Mouse (Mus musculus): ENCODE results near the gene Vkorc1. TPM values are rescaled to one million over a fixed set of nuclear protein-coding genes. Genes with fewer than 3 reads are reported as not detected.

The Vkorc1 gene
- polyA plus RNA-seq, 1 experiment from 2014 or later, result 165 TPM

- Histone ChIP-seq H3K4me2 (ENCODE audit: low read length) (no peak overlapping the region), H3K9ac (ENCODE audit: low read depth, low read length) (no peak overlapping the region), H3K36me3 (ENCODE audit: insufficient read depth, low read length) (peaks cover 24% of the 10 kb centered on the region), H3K27ac (no peak overlapping the region), H3K27me3 (ENCODE audit: insufficient read depth, low read length) (no peaks in the 10 kb centered on the region), H3K9me3 (replicated peaks; ENCODE audit: low read length) (no peaks in the 10 kb centered on the region), H3K4me1 (replicated peaks; ENCODE audit: insufficient read depth, low read length) (peaks cover 8% of the 10 kb centered on the region; the same call in 1 of the 2 replicates), H3K4me3 (replicated peaks; ENCODE audit: low read depth, low read length) (no peak overlapping the region)
- ATAC-seq (replicated peaks; ENCODE audit: low FRiP score, low read depth), result no peak
- TF ChIP-seq CTCF (IDR thresholded peaks at IDR 0.05; ENCODE audit: low read depth), result peak; percentile 67
- WGBS, result 67% methylated on average over 8 of the region's 8 CpGs
- DNase-seq (ENCODE audit: low spot score), result peak; percentile 49
Measured at GRCm38 (mm10) chr7:127921516-127921915, 26.1 kb upstream of the Vkorc1 start.

GRCm38 (mm10) chr7:127919290-127919689 lies 23.9 kb upstream of the Vkorc1 start:
- no peak overlapping the region for H3K9ac ChIP-seq (ENCODE audit: low read depth, low read length)
- H3K4me1 ChIP-seq (replicated peaks; ENCODE audit: insufficient read depth, low read length), result 0 out of 2 replicates have a peak, but pooled peaks cover under 1% of the 10 kb centered on the region
- H3K4me3 ChIP-seq (replicated peaks; ENCODE audit: low read depth, low read length), result no peak overlapping the region
- no peaks in the 10 kb centered on the region for H3K9me3 ChIP-seq (replicated peaks; ENCODE audit: low read length)
- peak; percentile 63 for DNase-seq (ENCODE audit: low spot score)
- WGBS, result 77% methylated on average over 7 of the region's 7 CpGs
- H3K27me3 ChIP-seq (ENCODE audit: insufficient read depth, low read length), result no peaks in the 10 kb centered on the region
- H3K27ac ChIP-seq, result no peak overlapping the region
- peaks cover 16% of the 10 kb centered on the region; the same call in 1 of the 2 replicates for H3K36me3 ChIP-seq (ENCODE audit: insufficient read depth, low read length)
- no peak overlapping the region for H3K4me2 ChIP-seq (ENCODE audit: low read length)
- TF ChIP-seq CTCF (IDR thresholded peaks at IDR 0.05; ENCODE audit: low read depth), result peak; percentile 58
- ATAC-seq (replicated peaks; ENCODE audit: low FRiP score, low read depth), result no peak

- H3K27ac ChIP-seq, result no peak overlapping the region
- TF ChIP-seq CTCF (IDR thresholded peaks at IDR 0.05; ENCODE audit: low read depth), result peak; percentile 72
- H3K27me3 ChIP-seq (ENCODE audit: insufficient read depth, low read length), result no peaks in the 10 kb centered on the region
- no peak overlapping the region for H3K4me3 ChIP-seq (replicated peaks; ENCODE audit: low read depth, low read length)
- DNase-seq (ENCODE audit: low spot score) (no peak), ATAC-seq (replicated peaks; ENCODE audit: low FRiP score, low read depth) (no peak)
- H3K36me3 ChIP-seq (ENCODE audit: insufficient read depth, low read length), result peaks cover 8% of the 10 kb centered on the region; the same call in 1 of the 2 replicates
- H3K4me1 ChIP-seq (replicated peaks; ENCODE audit: insufficient read depth, low read length), result 0 out of 2 replicates have a peak, but pooled peaks cover 2% of the 10 kb centered on the region
- no peak overlapping the region for H3K9ac ChIP-seq (ENCODE audit: low read depth, low read length)
- no peaks in the 10 kb centered on the region for H3K9me3 ChIP-seq (replicated peaks; ENCODE audit: low read length)
- WGBS, result 56% methylated on average over 3 of the region's 3 CpGs
- H3K4me2 ChIP-seq (ENCODE audit: low read length), result no peak overlapping the region
Measured at GRCm38 (mm10) chr7:127918203-127918602, 22.8 kb upstream of the Vkorc1 start.

GRCm38 (mm10) chr7:127915293-127915692 lies 19.9 kb upstream of the Vkorc1 start:
- WGBS, result 91% methylated on average over 12 of the region's 12 CpGs
- Histone ChIP-seq H3K4me2 (ENCODE audit: low read length) (no peak overlapping the region), H3K9ac (ENCODE audit: low read depth, low read length) (no peak overlapping the region), H3K27ac (no peak overlapping the region), H3K4me3 (replicated peaks; ENCODE audit: low read depth, low read length) (no peak overlapping the region), H3K27me3 (ENCODE audit: insufficient read depth, low read length) (no peaks in the 10 kb centered on the region), H3K9me3 (replicated peaks; ENCODE audit: low read length) (no peaks in the 10 kb centered on the region), H3K36me3 (ENCODE audit: insufficient read depth, low read length) (peaks cover 7% of the 10 kb centered on the region; the same call in 1 of the 2 replicates), H3K4me1 (replicated peaks; ENCODE audit: insufficient read depth, low read length) (0 out of 2 replicates have a peak, but pooled peaks cover 6% of the 10 kb centered on the region)
- DNase-seq (ENCODE audit: low spot score), result no peak
- no peak for ATAC-seq (replicated peaks; ENCODE audit: low FRiP score, low read depth)
- TF ChIP-seq CTCF (IDR thresholded peaks at IDR 0.05; ENCODE audit: low read depth), result no peak

- TF ChIP-seq CTCF (IDR thresholded peaks at IDR 0.05; ENCODE audit: low read depth), result no peak
- H3K4me2 ChIP-seq (ENCODE audit: low read length), result peak overlapping the region; percentile 66
- H3K9me3 ChIP-seq (replicated peaks; ENCODE audit: low read length), result no peaks in the 10 kb centered on the region
- DNase-seq (ENCODE audit: low spot score) (no peak), ATAC-seq (replicated peaks; ENCODE audit: low FRiP score, low read depth) (no peak)
- H3K9ac ChIP-seq (ENCODE audit: low read depth, low read length), result peak overlapping the region; percentile 67
- no peaks in the 10 kb centered on the region for H3K27me3 ChIP-seq (ENCODE audit: insufficient read depth, low read length)
- WGBS, result 27% methylated on average over 4 of the region's 4 CpGs
- H3K36me3 ChIP-seq (ENCODE audit: insufficient read depth, low read length), result peaks cover 15% of the 10 kb centered on the region
- H3K27ac ChIP-seq, result peak overlapping the region; percentile 84; the same call in 1 of the 2 replicates
- 0 out of 2 replicates have a peak, but pooled peaks cover 6% of the 10 kb centered on the region for H3K4me1 ChIP-seq (replicated peaks; ENCODE audit: insufficient read depth, low read length)
- peak overlapping the region; percentile 78 for H3K4me3 ChIP-seq (replicated peaks; ENCODE audit: low read depth, low read length)
Measured at GRCm38 (mm10) chr7:127912938-127913337, 17.5 kb upstream of the Vkorc1 start.

GRCm38 (mm10) chr7:127912190-127912871 lies 16.9 kb upstream of the Vkorc1 start, which contains the start of gene Kat8:
Gene Kat8 (plus strand): TSS chr7:127912516.
- Histone ChIP-seq H3K9me3 (replicated peaks; ENCODE audit: low read length) (no peaks in the 10 kb centered on the region), H3K4me3 (replicated peaks; ENCODE audit: low read depth, low read length) (peak within 1 kb of the TSS; percentile 78), H3K4me1 (replicated peaks; ENCODE audit: insufficient read depth, low read length) (0 out of 2 replicates have a peak, but pooled peaks cover 6% of the 10 kb centered on the region), H3K9ac (ENCODE audit: low read depth, low read length) (peak within 1 kb of the TSS; percentile 67), H3K36me3 (ENCODE audit: insufficient read depth, low read length) (peaks cover 20% of the 10 kb centered on the region), H3K4me2 (ENCODE audit: low read length) (peak within 1 kb of the TSS; percentile 66), H3K27ac (peak within 1 kb of the TSS; percentile 84), H3K27me3 (ENCODE audit: insufficient read depth, low read length) (no peaks in the 10 kb centered on the region)
- TF ChIP-seq CTCF (IDR thresholded peaks at IDR 0.05; ENCODE audit: low read depth), result no peak
- WGBS, result under 1% methylated on average over 40 of the region's 40 CpGs
- ATAC-seq (replicated peaks; ENCODE audit: low FRiP score, low read depth), result peak; percentile 94
- peak; percentile 97 for DNase-seq (ENCODE audit: low spot score)

All from kidney, postnatal 0 days (tissue).